Mouse (Mus musculus): ENCODE data around the gene Pdzd2.
A peak's percentile ranks its signal among the peaks of the same experiment; 100 is the strongest.

The Pdzd2 gene

GRCm38 (mm10) chr15:12355907-12356306 is 383.8 kb downstream of the Pdzd2 start:
- no peak for DNase-seq (ENCODE audit: low read depth, low spot score)

GRCm38 (mm10) chr15:12355261-12355660 is 384.5 kb downstream of the Pdzd2 start:
- DNase-seq (ENCODE audit: low read depth, low spot score) = no peak

DNA sequence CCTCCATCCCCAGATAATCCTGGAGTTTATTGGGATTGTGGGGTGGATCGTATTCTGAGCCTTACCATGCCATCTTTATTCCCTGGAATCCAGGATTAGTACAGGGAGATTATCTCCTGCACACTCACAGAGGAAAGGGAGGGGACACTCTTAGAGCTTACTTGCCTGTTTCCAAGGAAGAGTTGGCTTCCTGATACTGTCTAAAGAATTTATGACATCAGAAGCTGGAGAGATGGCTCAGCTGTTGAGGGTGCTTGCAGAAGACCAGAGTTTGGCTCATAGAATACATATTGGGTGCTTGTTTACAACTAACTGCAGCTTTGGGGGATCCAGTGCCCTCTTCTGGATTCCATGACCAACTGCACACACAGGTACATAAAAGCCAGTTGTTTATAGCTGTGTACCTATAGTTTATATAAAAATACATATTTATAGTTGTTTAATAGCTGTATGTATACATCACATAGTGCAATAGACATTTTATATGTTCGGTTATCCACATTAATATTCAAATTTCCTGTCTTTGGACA is 385.4 kb downstream of the Pdzd2 start:
- peak; percentile 20 for DNase-seq (ENCODE audit: low read depth, low spot score)

GRCm38 (mm10) chr15:12351470-12351869 is 388.3 kb downstream of the Pdzd2 start:
- no peak for DNase-seq (ENCODE audit: low read depth, low spot score)

- no peak for DNase-seq (ENCODE audit: low read depth, low spot score)
These were observed 389.9 kb downstream of the Pdzd2 start for GRCm38 (mm10) chr15:12349840-12350239.

DNA sequence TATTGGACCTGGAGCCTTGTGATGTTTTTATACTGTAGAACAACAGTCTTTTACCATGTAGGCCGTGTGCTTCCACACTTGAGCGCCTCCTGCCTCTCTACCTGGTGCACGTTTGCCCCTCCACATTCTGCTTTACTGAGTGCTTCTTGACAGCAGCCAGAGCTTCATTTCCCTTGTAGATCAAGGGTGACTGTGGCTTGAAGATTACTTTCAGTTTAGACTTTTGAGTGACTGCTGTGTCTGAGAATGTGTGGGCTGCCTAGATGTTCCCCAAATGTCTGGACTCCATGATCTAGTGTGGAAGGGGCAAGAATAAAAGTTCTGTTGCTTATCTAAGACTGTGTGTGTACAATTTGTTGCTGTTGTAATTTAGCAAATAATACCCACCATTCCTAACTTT is 390.8 kb downstream of the Pdzd2 start:
- DNase-seq (ENCODE audit: low read depth, low spot score) = no peak

- DNase-seq (ENCODE audit: low read depth, low spot score) = no peak
These were observed 392.8 kb downstream of the Pdzd2 start for GRCm38 (mm10) chr15:12346916-12347315.

DNA sequence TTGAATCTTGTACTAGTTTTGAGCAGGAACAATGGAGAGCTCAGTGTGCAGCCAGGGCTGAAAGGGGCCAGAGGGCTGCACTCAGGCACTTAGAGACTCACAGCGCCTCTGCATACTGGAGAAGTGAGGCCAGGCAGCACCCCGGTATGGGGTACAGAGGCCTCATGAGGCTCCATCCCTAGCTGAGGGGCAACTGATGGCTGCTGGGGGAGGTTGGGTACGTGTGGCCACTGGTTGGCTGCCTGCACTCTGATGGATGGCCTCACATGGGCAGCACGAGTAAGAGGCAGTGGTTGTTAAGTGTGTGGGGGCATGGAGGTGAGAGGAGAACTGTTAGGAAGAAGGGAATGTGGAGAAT is 398.3 kb downstream of the Pdzd2 start:
- no peak for DNase-seq (ENCODE audit: low read depth, low spot score)

- DNase-seq (ENCODE audit: low read depth, low spot score) = no peak
These were observed 399.0 kb downstream of the Pdzd2 start for GRCm38 (mm10) chr15:12340536-12341400.

DNA sequence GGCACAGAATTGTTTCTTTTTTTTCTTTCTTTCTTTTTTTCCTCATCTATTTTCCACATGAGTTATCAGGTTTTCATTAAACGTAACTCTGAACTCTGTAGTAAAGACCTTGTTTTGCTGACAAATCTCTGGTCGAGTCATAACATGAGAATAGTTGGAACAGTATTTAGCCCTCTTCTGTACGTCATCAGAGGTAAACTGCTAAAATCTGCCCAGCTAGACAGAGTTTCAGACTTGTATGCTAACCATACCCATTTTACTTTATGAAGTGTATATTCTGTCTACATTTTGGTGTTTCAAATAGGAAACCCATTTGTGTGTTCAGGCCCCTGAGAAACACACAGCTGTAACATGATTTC is 402.0 kb downstream of the Pdzd2 start:
- no peak for DNase-seq (ENCODE audit: low read depth, low spot score)

DNA sequence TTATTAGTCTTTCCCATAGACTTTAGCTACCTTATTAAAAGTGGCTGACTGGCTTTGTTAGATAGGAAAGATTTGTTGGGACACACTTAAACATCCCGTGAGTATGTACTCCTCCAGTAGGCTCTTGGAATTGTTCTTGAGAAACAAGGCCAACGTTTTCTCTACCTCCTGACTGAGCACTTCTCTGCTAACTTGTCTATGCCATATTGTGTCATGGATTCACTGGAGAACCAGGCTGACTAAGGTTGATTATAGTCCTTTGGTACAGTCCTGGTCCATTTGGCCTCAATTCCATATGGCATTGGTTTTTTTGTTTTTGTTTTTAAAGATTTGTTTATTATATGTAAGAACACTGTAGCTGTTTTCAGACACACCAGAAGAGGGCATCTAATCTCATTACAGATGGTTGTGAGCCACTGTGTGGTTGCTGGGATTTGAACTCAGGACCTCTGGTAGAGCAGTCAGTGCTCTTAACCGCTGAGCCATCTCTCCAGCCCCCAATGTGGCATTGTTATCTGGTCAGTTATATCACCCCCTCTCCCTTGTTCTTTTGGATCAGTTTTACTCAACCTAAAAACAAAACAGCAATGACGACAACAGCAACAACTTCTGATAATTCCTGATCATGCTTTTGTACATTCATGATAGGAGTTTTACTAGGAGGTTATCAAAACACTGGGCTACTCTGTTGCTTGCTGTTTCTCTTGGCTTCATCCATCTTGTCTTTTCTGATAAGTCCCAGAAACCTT is 402.5 kb downstream of the Pdzd2 start:
- no peak for DNase-seq (ENCODE audit: low read depth, low spot score)

DNA sequence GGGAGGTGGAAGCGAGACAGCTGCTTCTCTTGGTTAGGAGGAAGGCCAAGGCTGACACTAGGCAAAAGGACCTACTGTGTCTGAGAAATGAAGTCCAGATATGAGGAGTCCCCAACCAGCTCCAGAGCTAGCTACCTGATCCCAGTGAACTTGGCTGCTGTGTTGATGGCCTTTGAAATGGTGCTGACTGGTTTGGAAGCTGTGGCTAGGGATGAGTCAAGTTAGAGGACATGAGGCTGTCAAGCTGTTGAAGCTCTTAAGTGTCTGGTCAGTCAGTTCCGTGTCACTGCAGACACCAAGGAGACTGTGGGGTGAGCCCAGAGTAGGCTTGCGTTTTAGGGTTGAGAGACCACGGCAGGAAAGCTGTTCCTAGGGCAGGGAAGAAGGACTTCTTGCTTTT is 405.3 kb downstream of the Pdzd2 start:
- DNase-seq (ENCODE audit: low read depth, low spot score) = no peak

DNA sequence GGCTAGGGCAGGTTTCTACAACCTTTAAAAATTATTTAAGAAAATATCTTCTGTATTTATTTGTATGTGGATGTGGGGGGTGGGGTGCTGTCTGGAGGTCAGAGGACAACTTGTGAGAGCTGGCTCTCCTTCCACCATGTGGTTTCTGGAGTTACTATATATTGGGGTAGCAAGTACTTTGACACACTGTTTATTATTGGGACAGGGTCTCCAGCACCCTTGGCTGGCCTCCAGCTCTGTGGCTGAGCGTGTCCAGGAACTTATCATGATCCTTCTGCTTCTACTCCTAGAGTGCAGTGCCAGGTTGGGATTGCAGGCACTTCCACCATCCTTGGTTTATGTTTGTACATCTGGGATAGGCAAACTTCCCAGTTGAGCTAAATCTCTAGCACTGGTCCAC is 408.4 kb downstream of the Pdzd2 start:
- no peak for DNase-seq (ENCODE audit: low read depth, low spot score)

- no peak for DNase-seq (ENCODE audit: low read depth, low spot score)
These were observed 408.8 kb downstream of the Pdzd2 start for GRCm38 (mm10) chr15:12330892-12331291.

GRCm38 (mm10) chr15:12330389-12330788 is 409.3 kb downstream of the Pdzd2 start:
- no peak for DNase-seq (ENCODE audit: low read depth, low spot score)

DNA sequence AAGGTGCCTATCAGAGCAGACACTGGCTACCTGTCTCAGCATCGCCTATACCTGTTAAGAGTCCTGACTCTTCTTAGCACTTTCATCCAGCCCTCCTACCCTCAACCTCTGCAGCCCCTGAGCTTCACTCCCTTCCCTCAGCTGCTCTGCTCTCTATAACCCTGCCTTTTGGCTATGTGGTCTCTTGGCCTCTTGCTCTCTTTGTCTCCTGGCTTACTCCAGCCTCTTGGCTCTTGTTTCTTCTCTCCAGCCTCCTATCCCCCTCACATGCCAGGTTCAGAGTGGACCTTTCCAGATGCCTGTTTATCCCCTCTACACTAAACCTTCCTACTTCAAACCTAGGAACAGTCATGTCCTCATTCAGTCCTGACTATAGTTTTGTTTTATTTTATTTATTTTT is 415.4 kb downstream of the Pdzd2 start:
- no peak for DNase-seq (ENCODE audit: low read depth, low spot score)

DNA sequence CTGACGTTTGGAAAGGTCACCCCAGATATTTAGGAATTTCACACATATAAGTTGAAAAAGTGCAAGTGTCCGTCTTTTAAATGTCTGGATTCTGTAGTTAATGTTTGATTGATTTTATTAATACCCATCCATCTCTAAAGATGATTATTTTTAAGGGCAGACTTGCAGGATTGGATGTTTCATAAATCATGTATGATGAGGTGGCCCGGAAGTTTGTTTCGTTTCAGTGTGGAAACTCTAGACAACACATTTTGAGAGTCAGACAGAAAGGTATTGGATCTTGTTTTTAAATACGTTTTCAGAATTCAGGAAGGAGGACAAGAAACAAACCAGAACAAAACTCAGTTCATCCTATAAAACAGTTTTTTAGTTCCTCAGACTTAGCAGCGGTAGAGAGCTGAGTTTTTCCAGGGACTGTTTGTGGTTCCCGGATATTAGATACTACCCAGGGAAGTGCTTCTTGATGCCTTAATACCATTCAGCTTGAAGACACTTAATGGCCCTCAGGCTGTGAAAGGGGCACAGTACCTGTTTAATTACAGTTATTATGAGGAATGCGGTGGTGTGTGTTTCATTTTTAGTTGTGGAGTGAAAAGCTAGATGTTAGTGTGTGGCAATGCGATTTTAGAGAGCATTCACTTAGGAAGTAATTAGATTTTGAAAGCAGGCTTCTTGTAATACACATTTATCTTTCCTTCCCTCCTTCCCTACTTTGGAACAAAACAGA is 416.9 kb downstream of the Pdzd2 start:
- DNase-seq (ENCODE audit: low read depth, low spot score) = peak; percentile 58

DNA sequence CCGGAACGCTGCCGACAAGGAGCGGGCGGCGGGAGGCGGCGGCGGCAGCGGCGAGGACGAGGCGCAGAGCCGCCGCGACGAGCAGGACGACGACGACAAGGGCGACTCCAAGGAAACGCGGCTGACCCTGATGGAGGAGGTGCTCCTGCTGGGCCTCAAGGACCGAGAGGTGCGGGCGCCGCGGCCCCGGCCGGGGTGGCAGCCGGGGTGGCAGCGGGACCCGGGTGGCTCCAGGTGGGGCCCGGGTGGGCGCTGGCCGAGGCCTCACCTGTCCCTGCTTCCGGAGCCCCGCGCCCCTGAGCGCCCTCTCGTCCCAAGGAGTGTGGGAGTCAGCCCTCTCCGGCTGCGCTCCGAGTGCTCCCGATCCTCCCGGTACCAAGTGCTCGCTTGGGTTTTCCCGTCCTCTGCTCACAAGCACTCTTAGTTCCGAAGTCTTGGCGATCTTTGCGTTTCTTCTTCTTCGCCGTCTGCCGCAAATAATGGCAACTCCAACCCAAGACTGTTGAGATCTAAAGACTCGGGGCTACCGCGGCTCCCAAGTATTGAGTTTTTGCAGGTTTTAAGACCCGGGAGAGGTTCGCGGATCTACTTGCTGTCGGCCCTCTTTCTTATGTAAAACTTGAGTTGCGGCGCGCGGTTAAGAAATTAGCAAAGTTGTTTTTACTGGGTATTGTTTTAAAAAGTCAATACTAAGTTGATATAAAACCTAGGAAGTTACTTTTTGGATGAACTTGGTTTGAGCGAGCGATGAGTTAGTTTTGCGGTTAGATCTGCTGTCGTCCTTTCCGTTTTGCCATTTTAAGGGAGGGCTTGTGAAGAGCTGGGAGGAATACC is 417.7 kb downstream of the Pdzd2 start, which contains the start of gene 1810049J17Rik:
Gene 1810049J17Rik, minus strand, starts transcription at position 112 of the 834 bp plus-strand sequence.
- DNase-seq (ENCODE audit: low read depth, low spot score) = peak; percentile 60

- peak; percentile 92 for DNase-seq (ENCODE audit: low read depth, low spot score)
These were observed 418.5 kb downstream of the Pdzd2 start, which contains the start of gene Golph3 for GRCm38 (mm10) chr15:12321091-12321787. TSS of gene Golph3 (plus strand) at chr15:12321450.

DNA sequence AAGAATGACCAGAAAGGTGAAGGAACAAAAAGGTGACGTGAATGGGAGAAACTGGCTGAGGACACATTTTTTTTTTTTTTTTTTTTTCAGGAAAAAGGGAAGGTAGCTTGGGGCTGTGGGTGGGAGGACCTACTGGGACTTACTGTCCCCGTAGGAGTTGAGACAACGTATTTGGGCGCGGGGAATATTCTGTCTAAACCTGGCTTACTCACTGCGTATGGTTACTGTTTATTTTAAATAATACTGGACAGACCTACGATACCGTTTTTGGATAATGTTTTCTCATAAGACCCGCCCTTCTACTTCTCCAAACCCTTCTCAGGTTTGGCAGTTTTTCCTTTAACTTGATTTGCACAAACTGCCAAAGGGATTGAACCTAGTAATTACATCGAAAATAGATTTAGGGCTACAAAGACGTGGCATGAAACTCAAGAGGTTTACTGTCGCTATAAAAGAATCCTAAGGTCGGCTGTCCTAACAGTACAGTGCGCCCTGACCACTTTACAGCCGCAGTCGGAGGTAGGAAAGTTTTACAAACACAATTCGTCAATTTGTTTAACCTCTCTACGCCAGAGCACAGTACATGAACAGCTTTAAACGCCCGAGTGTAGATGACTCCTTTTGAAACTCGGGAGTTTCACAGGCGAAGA is 419.2 kb downstream of the Pdzd2 start:
- no peak for DNase-seq (ENCODE audit: low read depth, low spot score)
